Mouse (Mus musculus) heart, adult 2 months (tissue): Measurements from ENCODE around the gene Tgfbr2. TPM values are rescaled to one million over a fixed set of nuclear protein-coding genes. Genes with fewer than 3 reads are reported as not detected.
A peak's percentile ranks its signal among the peaks of the same experiment; 100 is the strongest.

Source experiments
- DNase-seq, 2 experiments: peaks; one replicate each; pipeline ENCODE4 v3.0.0; 2021
- H3K27ac ChIP-seq: fragments of 200-600 bp; 2 replicates; pipeline ENCODE4 v1.8.1; 2022
- H3K27me3 ChIP-seq: fragments of 200-500 bp; 2 replicates; pipeline ENCODE4 v1.6.1; 2012; ENCODE audit warnings: mild to moderate bottlenecking, low read length, inconsistent platforms, mixed read lengths; ENCODE audit not compliant: control insufficient read depth, insufficient read depth
- H3K36me3 ChIP-seq: fragments of 200-500 bp; 2 replicates; pipeline ENCODE4 v1.6.1; 2012; ENCODE audit warnings: low read length, inconsistent platforms; ENCODE audit not compliant: control insufficient read depth, insufficient read depth
- H3K4me1 ChIP-seq: fragments of 200-500 bp; 2 replicates; pipeline ENCODE4 v1.6.1; 2011; ENCODE audit warnings: low read length; ENCODE audit not compliant: control insufficient read depth, insufficient read depth
- H3K4me3 ChIP-seq: fragments of 200-600 bp; 2 replicates; pipeline ENCODE4 v1.8.1; 2022
- H3K79me2 ChIP-seq: fragments of 200-500 bp; replicated peaks from 2 replicates; pipeline ENCODE4 v1.6.1; 2012; ENCODE audit warnings: mild to moderate bottlenecking, inconsistent platforms, low read length, moderate library complexity, mixed read lengths; ENCODE audit not compliant: control insufficient read depth, insufficient read depth
- H3K9ac ChIP-seq: fragments of 200-500 bp; 2 replicates; pipeline ENCODE4 v1.6.1; 2012; ENCODE audit warnings: low read depth, mild to moderate bottlenecking, control low read depth, inconsistent platforms, low read length, mixed read lengths
- CTCF ChIP-seq: fragments of 200-600 bp; IDR thresholded peaks from 2 replicates; pipeline ENCODE4 v1.8.1; 2022; ENCODE audit warnings: antibody characterized with exemption, mild to moderate bottlenecking, moderate library complexity
- EP300 ChIP-seq: fragments of 200-500 bp; IDR thresholded peaks from 2 replicates; pipeline ENCODE4 v1.6.1; 2011; ENCODE audit warnings: low read depth, low read length, control low read depth; ENCODE audit not compliant: insufficient read depth
- POLR2A ChIP-seq: fragments of 200-500 bp; IDR thresholded peaks from 2 replicates; pipeline ENCODE4 v1.6.1; 2011; ENCODE audit warnings: mild to moderate bottlenecking, low read depth, low read length, control low read depth; ENCODE audit not compliant: insufficient read depth
- WGBS: fragments of 180-500 bp; shearing (Covaris S2); methylation state at CpG from one replicate; pipeline ENCODE4 v1.1.7; 2018; 5-methylcytosine and 5-hydroxymethylcytosine counted together
- intact Hi-C: fragments of 180-260 bp; cut with DNase I; formaldehyde crosslinking; loops from one replicate; pipeline ENCODE4 v1.15.1; 2025
- long read RNA-seq: library from polyadenylated mRNA; stranded (forward); transcript quantifications from one replicate; pipeline ENCODE4 v2.0.0, GENCODE M21; 2021
- polyA plus RNA-seq: library from polyadenylated mRNA; depleted of rRNA; stranded (reverse); fragments of >200 nt; gene quantifications from 2 replicates; pipeline ENCODE4 v1.2.3, GENCODE M21; 2012; rRNA removed
- total RNA-seq, 2 experiments: library from RNA; stranded (reverse); gene quantifications; 2 replicates each; pipeline ENCODE4 v1.2.3; 2021

The Tgfbr2 gene
- total RNA-seq, result 10 to 100 TPM; 32.5 to 36.3 TPM
- 23.8 and 32.7 TPM in 2 replicates for polyA plus RNA-seq
- long read RNA-seq, full-length matches to known transcripts, result 18 of 18 reads
- long read RNA-seq, partial matches to known transcripts, result 0 of 18 reads
- long read RNA-seq, other reads (novel, unspliced or antisense), result 0 of 18 reads

DNA sequence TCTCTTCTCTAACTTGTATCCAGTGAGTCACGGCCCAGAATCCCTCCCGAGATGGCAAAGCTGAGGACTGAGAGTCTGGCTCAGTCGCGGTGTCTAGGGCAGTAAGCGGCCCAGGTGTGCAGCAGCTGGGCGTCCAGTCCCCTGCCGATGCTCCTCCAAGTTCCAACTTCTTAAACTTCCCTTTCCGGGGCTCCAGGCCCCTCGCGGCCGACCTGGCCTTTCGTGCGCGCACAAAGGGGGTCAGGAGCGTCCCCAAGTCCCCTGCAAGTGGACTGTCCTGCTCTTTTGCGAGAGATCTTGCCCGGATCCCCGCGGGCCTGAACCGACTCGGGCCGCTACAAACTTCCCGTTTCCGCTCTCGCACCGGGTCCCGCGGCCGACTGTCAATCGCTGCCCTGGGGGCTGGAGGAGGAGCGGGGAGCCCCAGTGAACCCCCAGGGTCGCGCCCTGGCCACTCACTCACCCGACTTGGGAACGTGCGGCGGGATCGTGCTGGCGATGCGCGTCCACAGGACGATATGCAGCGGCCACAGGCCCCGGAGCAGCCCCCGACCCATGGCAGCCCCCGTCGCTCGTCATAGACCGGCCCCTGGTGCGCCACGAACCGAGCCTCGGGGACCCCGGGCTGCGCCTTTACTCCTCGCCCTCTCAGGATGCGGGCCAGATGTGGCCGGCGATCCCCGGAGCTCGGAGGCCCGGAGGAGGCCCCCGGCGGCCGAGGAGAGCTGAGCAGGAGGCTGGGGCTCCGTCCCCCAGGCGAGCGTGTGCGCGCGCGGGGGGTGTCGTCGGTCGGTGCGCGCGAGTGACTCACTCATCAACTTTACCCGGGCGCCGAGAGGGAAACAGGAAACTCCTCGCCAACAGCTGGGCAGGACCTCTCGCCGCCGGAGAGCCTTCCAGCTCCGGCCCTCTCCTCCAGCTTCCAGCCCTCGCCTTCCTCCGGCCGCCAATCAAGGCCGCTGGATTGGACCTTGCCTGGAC, at the start of gene Tgfbr2:
Gene Tgfbr2 (minus strand): TSS at position 880 of the 981 bp plus-strand sequence.
- Histone ChIP-seq H3K79me2 (0 out of 2 replicates have a peak, but pooled peaks cover 4% of the 10 kb centered on the region), H3K4me3 (peak within 1 kb of the TSS; percentile 98), H3K4me1 (peaks cover 12% of the 10 kb centered on the region), H3K27ac (peak within 1 kb of the TSS; percentile 97), H3K9ac (peak within 1 kb of the TSS; percentile 97), H3K36me3 (no peaks in the 10 kb centered on the region), H3K27me3 (no peaks in the 10 kb centered on the region)
- peak; percentile 52 for TF ChIP-seq CTCF
- peak; percentile 65; the same call in 1 of the 2 replicates for TF ChIP-seq EP300
- peak; percentile 67 for TF ChIP-seq POLR2A
- intact Hi-C loops, result loop anchor here (2.0 to 5.0 kb wide), 3 partner anchors 24 to 87 kb away; no protein-coding TSS in a partner anchor
- peak; percentile 90 to 94 for DNase-seq
- WGBS, result under 1% methylated on average over 90 of the region's 90 CpGs

DNA sequence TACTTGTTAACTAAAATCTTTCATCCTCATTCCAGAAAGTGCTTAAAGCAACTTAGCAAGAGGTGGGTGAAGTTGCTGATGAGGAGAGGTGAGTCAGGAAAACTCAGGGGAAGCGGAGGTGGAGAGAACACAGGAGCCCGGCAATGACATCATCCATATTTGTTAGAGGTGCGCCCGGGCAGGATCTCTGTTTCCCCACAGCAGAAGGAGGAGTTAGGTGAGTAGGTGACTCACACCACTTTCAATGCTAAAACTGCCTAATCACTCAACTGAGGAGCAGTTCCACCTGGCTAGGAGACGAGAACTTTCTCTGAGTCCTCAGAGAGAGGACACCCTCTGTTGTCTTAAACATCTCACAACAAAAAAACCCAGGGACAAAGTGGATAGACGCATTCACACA, 48.2 kb upstream of the Tgfbr2 start:
- no peak overlapping the region for H3K27ac ChIP-seq
- no peak overlapping the region for H3K9ac ChIP-seq
- DNase-seq, result no peak
- no peaks in the 10 kb centered on the region for H3K36me3 ChIP-seq
- H3K79me2 ChIP-seq, result no peaks in the 10 kb centered on the region
- TF ChIP-seq EP300, result no peak
- no peak for TF ChIP-seq CTCF
- TF ChIP-seq POLR2A, result no peak
- H3K4me1 ChIP-seq, result peaks cover 9% of the 10 kb centered on the region
- 43% methylated on average over 6 of the region's 6 CpGs for WGBS
- no peaks in the 10 kb centered on the region for H3K27me3 ChIP-seq
- intact Hi-C loops, result no loop called here
- no peak overlapping the region for H3K4me3 ChIP-seq

DNA sequence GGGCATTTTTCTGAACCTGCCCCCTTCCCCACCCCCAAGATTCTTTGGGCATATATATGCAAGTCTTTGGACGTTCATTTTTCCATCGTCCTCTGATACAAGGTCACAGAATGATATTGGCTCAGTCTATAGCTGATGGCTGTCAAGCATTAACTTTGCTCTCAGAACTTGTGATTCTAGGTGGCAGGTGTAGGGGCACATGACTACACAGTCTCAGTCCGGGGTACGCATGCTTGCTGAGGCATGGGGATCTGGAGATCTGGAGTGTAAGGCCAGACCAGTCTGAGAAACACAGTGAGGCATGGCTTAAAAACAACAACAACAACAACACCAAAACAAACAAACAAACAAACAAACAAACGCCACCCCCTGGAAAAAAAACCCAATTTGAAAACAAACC, 47.5 kb upstream of the Tgfbr2 start:
- H3K9ac ChIP-seq, result no peak overlapping the region
- 93% methylated on average over 5 of the region's 5 CpGs for WGBS
- no peak for TF ChIP-seq POLR2A
- no peak for TF ChIP-seq CTCF
- TF ChIP-seq EP300, result no peak
- no peak overlapping the region for H3K4me3 ChIP-seq
- intact Hi-C loops, result no loop called here
- no peaks in the 10 kb centered on the region for H3K27me3 ChIP-seq
- peaks cover 9% of the 10 kb centered on the region for H3K4me1 ChIP-seq
- H3K36me3 ChIP-seq, result no peaks in the 10 kb centered on the region
- no peak overlapping the region for H3K27ac ChIP-seq
- H3K79me2 ChIP-seq, result no peaks in the 10 kb centered on the region
- DNase-seq, result no peak

DNA sequence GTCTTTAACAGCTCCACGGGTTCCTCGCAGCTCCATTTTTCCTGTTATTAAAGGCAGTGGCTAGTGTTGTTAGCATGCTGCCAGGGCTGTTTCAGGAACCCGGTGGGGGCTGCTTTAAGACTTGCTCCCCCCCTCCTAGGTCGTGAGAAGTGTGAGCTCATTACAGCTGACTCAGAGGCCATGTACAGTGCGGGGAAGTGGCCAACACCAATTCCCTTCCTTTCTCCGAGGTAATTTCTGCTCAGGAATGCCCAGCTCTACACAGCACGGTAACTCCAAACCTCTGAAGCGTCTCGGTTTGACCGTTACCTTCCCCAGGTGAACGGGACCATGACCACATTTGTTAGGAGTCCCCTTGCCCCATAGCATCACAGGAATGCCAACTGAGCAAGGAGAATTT, 46.8 kb upstream of the Tgfbr2 start:
- no peak for DNase-seq
- intact Hi-C loops, result no loop called here

DNA sequence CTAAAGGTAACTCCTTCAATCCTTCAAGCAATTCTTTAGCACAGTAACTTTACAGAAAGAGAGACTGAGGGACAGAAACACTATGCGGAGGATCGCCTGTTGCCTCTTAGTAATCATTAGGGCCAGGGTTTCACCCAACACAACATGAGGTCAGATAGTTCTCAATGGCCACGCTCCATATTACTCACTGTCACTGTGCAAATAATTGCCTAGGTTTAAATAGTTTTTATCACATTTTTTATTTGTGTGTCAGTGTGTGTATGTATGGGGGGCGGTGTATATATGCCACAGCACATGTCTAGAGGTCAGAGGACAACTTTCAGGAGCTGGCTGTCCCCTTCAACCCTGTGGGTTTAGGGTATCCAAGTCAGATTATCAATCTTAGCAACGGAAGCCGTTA, 46.4 kb upstream of the Tgfbr2 start:
- H3K36me3 ChIP-seq, result no peaks in the 10 kb centered on the region
- no peak overlapping the region for H3K9ac ChIP-seq
- 86% methylated on average over 6 of the region's 6 CpGs for WGBS
- peaks cover 7% of the 10 kb centered on the region for H3K4me1 ChIP-seq
- DNase-seq, result no peak
- no peaks in the 10 kb centered on the region for H3K27me3 ChIP-seq
- no peaks in the 10 kb centered on the region for H3K79me2 ChIP-seq
- H3K27ac ChIP-seq, result no peak overlapping the region
- no peak overlapping the region for H3K4me3 ChIP-seq
- TF ChIP-seq CTCF (no peak), POLR2A (no peak), EP300 (no peak)
- intact Hi-C loops, result no loop called here

More for the DNA sequence above, 46.8 kb upstream of the Tgfbr2 start:
- Histone ChIP-seq H3K4me1 (peaks cover 7% of the 10 kb centered on the region), H3K4me3 (no peak overlapping the region), H3K36me3 (no peaks in the 10 kb centered on the region), H3K79me2 (no peaks in the 10 kb centered on the region), H3K27me3 (no peaks in the 10 kb centered on the region), H3K27ac (no peak overlapping the region), H3K9ac (no peak overlapping the region)
- 52% methylated on average over 11 of the region's 11 CpGs for WGBS
- TF ChIP-seq CTCF (no peak), POLR2A (no peak), EP300 (no peak)

DNA sequence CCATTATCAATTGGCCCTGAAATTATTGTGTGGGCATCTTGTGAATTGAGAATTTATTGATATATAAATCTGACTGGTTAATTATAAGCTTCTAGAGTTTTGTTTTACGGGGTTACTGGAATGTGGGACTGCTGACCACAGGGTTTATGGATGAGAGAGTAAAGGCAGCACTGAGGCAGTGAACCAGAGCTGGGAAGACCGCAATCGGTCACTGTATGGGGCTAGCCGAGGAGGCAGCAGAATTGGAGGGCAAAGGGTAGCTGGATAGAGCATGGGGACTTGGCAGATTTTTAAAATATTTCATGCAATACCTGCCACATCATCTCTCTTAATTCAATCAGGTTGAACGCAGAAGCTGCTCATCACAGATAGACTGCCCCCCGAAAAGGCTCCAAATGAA, 45.5 kb upstream of the Tgfbr2 start:
- H3K79me2 ChIP-seq, result no peaks in the 10 kb centered on the region
- WGBS, result 98% methylated on average over 6 of the region's 6 CpGs
- intact Hi-C loops, result no loop called here
- no peak overlapping the region for H3K27ac ChIP-seq
- DNase-seq, result no peak
- TF ChIP-seq POLR2A (no peak), EP300 (no peak), CTCF (no peak)
- no peaks in the 10 kb centered on the region for H3K27me3 ChIP-seq
- H3K36me3 ChIP-seq, result no peaks in the 10 kb centered on the region
- H3K9ac ChIP-seq, result no peak overlapping the region
- no peak overlapping the region for H3K4me3 ChIP-seq
- H3K4me1 ChIP-seq, result peaks cover 7% of the 10 kb centered on the region
